Mouse (Mus musculus) G1E (cell line): ENCODE measurements at regions not wholly inside any gene's neighbourhood (a gene's known extent, or its start where the extent isn't known, plus 50 kb on each side); places are given as distances from the start of the nearest gene placed in this dataset.

ENCODE experiments used
- CTCF ChIP-seq: IDR thresholded peaks from 2 replicates; pipeline ENCODE4 v1.5.1; 2012; ENCODE audit warnings: low read depth, low read length, inconsistent platforms, mixed read lengths
- POLR2AphosphoS5 ChIP-seq: IDR thresholded peaks from 2 replicates; pipeline ENCODE4 v1.6.1; 2012; ENCODE audit warnings: low read depth, low read length, inconsistent platforms; ENCODE audit not compliant: insufficient replicate concordance
- TAL1 ChIP-seq: conservative IDR thresholded peaks from 2 replicates; pipeline ENCODE4 v1.6.1; 2012; ENCODE audit warnings: low read depth, low read length, inconsistent platforms, mixed read lengths

GRCm38 (mm10) chr8:10738486-10739081 is 269.7 kb downstream of the Irs2 start:
- no peak for TF ChIP-seq CTCF
- TF ChIP-seq TAL1: no peak
- TF ChIP-seq POLR2AphosphoS5: no peak
